Mouse (Mus musculus): ENCODE results near the gene Olfr1015. TPM values are rescaled to one million over a fixed set of nuclear protein-coding genes. Genes with fewer than 3 reads are reported as not detected.

The Olfr1015 gene
- not detected in 2 replicates for polyA plus RNA-seq (2012; ENCODE audit: insufficient read depth, low replicate concordance)

DNA sequence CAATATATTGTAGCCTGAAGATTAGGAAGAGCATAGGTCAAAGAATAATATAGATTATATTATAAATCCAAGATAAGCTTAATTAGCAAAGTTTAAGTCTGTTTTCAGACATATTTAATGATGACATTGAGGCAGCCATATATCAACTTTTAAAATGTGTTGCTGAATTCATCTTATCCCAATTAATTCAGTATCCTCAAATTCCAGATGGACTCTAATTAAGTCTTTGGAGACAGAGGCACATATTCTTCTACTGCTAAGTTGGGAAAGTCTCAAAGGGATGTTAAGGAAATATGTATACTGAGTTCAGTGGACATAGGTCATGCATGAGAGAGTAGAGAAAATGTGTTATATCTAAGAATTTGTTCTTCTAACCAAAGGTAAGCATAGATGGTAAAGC is at the start of gene Olfr1015:
Olfr1015 (plus strand) TSS at position 301 of the 400 bp plus-strand sequence.
- Histone ChIP-seq H3K4me1 (no peaks in the 10 kb centered on the region), H3K9me3 (0 out of 2 replicates have a peak, but pooled peaks cover 2% of the 10 kb centered on the region), H3K4me3 (replicated peaks) (no peak within 1 kb of the TSS), H3K27me3 (replicated peaks) (no peaks in the 10 kb centered on the region), H3K36me3 (replicated peaks; ENCODE audit: low read length) (no peaks in the 10 kb centered on the region)
- TF ChIP-seq GATA1 (IDR thresholded peaks at IDR 0.05; ENCODE audit: borderline replicate concordance, low read length) (no peak), FLI1 (IDR thresholded peaks at IDR 0.05; ENCODE audit: low read length) (no peak)

DNA sequence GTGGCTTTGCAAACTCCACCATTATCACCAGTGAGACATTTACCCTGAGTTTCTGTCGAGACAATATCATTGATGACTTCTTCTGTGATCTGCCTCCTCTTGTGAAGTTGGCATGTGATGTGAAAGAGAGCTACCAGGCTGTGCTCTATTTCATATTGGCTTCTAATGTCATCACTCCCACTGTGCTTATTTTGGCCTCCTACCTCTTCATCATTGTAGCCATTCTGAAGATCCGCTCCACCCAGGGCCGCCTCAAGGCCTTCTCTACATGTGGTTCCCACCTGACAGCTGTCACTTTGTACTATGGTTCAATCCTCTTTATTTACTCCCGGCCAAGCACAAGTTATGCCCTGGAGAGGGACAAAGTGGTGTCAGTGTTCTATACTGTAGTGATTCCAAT is 28.0 kb upstream of the Olfr1015 start:
- H3K36me3 ChIP-seq (replicated peaks; ENCODE audit: low read length): no peaks in the 10 kb centered on the region
- no peaks in the 10 kb centered on the region for H3K27me3 ChIP-seq (replicated peaks)
- H3K4me3 ChIP-seq (replicated peaks): no peak overlapping the region
- H3K4me1 ChIP-seq: no peaks in the 10 kb centered on the region
- TF ChIP-seq GATA1 (IDR thresholded peaks at IDR 0.05; ENCODE audit: borderline replicate concordance, low read length) (no peak), FLI1 (IDR thresholded peaks at IDR 0.05; ENCODE audit: low read length) (no peak)
- H3K9me3 ChIP-seq: no peaks in the 10 kb centered on the region

DNA sequence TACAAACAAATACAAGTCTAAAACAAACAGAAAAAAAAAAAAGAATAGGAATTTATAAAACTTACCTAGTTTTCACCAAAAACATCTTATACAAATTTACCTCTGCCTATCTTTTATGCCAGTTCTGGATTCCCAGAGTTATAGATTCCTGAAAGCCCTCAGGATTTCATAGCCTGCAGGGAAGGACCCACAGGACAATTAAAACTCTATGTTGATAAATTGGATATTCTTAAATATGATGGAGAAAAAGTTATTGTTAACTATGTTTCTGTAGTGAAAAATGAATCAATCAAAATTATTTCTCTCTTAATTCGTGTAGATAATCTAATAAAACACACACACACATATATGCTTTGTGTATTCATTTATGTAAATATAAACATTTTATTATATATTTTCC is 19.2 kb upstream of the Olfr1015 start, which contains the start of gene Olfr1012:
Olfr1012 (minus strand) TSS at position 101 of the 400 bp plus-strand sequence.
- Histone ChIP-seq H3K4me1 (no peaks in the 10 kb centered on the region), H3K9me3 (no peaks in the 10 kb centered on the region; the same call in 1 of the 2 replicates), H3K27me3 (replicated peaks) (no peaks in the 10 kb centered on the region), H3K4me3 (replicated peaks) (no peak within 1 kb of the TSS), H3K36me3 (replicated peaks; ENCODE audit: low read length) (no peaks in the 10 kb centered on the region)
- TF ChIP-seq FLI1 (IDR thresholded peaks at IDR 0.05; ENCODE audit: low read length) (no peak), GATA1 (IDR thresholded peaks at IDR 0.05; ENCODE audit: borderline replicate concordance, low read length) (no peak)

DNA sequence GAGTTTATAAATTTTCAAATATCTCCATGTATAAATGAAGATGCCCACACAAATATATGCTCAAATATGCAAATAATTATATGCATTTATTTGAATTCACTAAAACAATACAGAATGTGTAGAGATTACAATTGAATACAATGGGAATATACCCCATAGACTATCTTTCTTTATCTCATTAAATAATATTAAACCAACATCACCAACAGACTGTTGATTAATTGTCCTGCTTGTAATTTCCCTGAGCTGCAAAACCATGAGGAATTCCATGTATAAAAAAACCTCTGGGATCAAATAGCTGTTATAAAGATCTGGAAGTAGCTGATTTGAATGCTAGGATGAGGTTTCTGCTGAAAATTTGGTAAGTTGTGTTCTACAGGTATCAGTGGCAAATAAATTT is 15.0 kb upstream of the Olfr1015 start, which contains the start of gene Olfr1013:
Olfr1013 (plus strand) TSS at position 301 of the 400 bp plus-strand sequence.
- Histone ChIP-seq H3K36me3 (replicated peaks; ENCODE audit: low read length) (no peaks in the 10 kb centered on the region), H3K4me3 (replicated peaks) (no peak within 1 kb of the TSS), H3K4me1 (no peaks in the 10 kb centered on the region), H3K27me3 (replicated peaks) (no peaks in the 10 kb centered on the region), H3K9me3 (no peaks in the 10 kb centered on the region)
- TF ChIP-seq FLI1 (IDR thresholded peaks at IDR 0.05; ENCODE audit: low read length) (no peak), GATA1 (IDR thresholded peaks at IDR 0.05; ENCODE audit: borderline replicate concordance, low read length) (no peak)

DNA sequence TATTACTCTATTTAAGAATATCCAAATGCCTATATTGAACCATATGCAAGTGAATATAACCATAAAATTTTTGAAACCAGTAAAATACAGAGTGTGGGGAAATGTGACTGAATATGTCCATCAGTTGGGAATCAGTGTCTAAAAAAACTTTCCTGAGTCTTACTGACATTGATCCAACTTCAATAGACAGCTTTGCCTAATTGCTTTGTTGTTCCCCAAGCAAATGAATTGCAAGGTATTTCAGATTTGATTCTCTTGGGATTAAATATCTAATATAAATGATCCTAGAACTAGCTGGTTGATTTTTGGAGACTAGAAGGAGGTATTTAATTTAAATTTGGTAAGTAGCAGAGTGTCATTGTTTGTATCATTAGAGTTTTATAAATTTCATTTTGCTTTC is 9.4 kb upstream of the Olfr1015 start, which contains the start of gene Olfr1014:
Olfr1014 (plus strand) TSS at position 301 of the 400 bp plus-strand sequence.
- TF ChIP-seq FLI1 (IDR thresholded peaks at IDR 0.05; ENCODE audit: low read length): no peak
- TF ChIP-seq GATA1 (IDR thresholded peaks at IDR 0.05; ENCODE audit: borderline replicate concordance, low read length): no peak
- Histone ChIP-seq H3K27me3 (replicated peaks) (no peaks in the 10 kb centered on the region), H3K36me3 (replicated peaks; ENCODE audit: low read length) (no peaks in the 10 kb centered on the region), H3K9me3 (no peaks in the 10 kb centered on the region), H3K4me1 (no peaks in the 10 kb centered on the region), H3K4me3 (replicated peaks) (no peak within 1 kb of the TSS)

DNA sequence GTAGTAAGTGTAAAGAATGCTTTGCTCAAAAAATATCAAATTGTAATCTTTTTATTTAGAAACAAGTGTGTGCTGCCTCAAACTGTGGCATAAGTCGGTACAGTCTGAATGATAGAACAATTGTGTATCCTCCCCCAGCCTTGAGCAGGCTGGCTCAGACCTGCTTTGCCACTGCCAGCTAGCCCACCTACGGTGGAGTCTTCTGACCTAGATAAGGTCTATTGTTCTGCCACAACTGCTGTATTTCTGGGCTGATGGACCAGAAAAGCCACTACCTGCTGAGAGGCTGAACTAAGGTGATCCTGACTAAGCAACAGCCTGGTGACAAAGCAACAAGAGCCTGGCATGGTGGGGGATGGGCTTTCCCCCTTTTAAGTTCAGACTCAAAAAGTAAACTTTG is 10.5 kb downstream of the Olfr1015 start:
- no peak overlapping the region for H3K4me3 ChIP-seq (replicated peaks)
- H3K9me3 ChIP-seq: no peaks in the 10 kb centered on the region
- H3K36me3 ChIP-seq (replicated peaks; ENCODE audit: low read length): no peaks in the 10 kb centered on the region
- no peaks in the 10 kb centered on the region for H3K4me1 ChIP-seq
- no peaks in the 10 kb centered on the region for H3K27me3 ChIP-seq (replicated peaks)
- TF ChIP-seq FLI1 (IDR thresholded peaks at IDR 0.05; ENCODE audit: low read length): no peak
- TF ChIP-seq GATA1 (IDR thresholded peaks at IDR 0.05; ENCODE audit: borderline replicate concordance, low read length): no peak

DNA sequence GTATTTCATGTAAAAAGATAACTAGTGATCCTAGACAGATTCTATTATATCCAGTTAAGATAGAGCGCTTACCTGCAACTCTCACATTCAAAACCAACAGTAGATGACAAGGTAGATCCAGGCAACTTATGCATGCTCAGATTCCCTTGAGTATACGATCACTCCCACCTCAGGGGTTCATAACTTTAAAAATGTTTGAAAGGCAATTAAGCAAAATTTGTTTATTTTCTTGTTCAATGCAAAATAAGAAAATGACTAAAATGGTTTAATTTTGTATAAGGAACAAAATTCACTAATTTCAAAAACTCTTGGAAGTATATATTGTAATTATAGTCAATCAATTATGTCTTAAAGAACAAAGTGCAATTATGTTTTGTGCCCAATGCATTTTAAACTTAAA is 20.6 kb downstream of the Olfr1015 start, which contains the start of gene Olfr1016:
Olfr1016 (minus strand) TSS at position 101 of the 400 bp plus-strand sequence.
- TF ChIP-seq FLI1 (IDR thresholded peaks at IDR 0.05; ENCODE audit: low read length) (no peak), GATA1 (IDR thresholded peaks at IDR 0.05; ENCODE audit: borderline replicate concordance, low read length) (no peak)
- H3K36me3 ChIP-seq (replicated peaks; ENCODE audit: low read length): no peaks in the 10 kb centered on the region
- H3K9me3 ChIP-seq: no peaks in the 10 kb centered on the region
- H3K27me3 ChIP-seq (replicated peaks): no peaks in the 10 kb centered on the region
- H3K4me1 ChIP-seq: no peaks in the 10 kb centered on the region
- no peak within 1 kb of the TSS for H3K4me3 ChIP-seq (replicated peaks)

DNA sequence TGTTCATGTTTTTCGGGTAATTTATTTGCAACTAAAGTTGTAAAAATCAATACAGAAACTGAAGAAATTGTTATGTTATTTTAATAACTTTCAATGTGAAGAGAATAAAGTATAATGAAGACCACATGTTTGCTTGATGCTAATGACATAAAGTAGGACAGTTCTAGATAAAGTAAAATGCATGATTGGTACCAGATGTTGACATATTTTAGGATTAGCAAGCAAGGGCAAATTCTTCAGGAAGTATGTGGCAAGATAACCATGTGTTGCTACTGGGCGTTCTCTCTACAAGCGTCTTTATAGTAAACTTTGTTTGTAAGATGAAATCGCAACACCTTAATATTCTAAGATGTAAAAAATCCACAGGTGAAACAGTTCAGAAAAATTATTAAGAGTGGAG is 22.7 kb downstream of the Olfr1015 start:
- no peaks in the 10 kb centered on the region for H3K27me3 ChIP-seq (replicated peaks)
- H3K4me1 ChIP-seq: no peaks in the 10 kb centered on the region
- H3K36me3 ChIP-seq (replicated peaks; ENCODE audit: low read length): no peaks in the 10 kb centered on the region
- no peak overlapping the region for H3K4me3 ChIP-seq (replicated peaks)
- no peak for TF ChIP-seq FLI1 (IDR thresholded peaks at IDR 0.05; ENCODE audit: low read length)
- TF ChIP-seq GATA1 (IDR thresholded peaks at IDR 0.05; ENCODE audit: borderline replicate concordance, low read length): no peak
- H3K9me3 ChIP-seq: no peaks in the 10 kb centered on the region

DNA sequence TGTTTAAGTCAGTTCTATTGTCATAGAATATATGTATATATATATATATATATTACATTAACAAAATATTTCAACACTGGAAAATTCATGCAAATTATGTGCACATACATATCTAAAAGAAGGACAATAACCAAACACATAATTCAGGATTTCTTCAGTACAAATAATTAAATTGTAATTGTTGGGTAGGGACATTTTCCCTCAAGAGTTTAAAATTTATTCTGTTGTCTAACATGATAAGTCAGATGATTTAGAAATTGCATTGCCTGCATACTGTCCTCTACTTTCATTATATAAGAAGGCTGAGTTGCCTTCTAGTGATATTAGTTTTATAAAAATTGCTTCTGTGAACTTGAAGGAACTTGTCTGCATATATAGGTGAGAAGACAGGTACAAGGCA is 36.4 kb downstream of the Olfr1015 start, which contains the start of gene Olfr1018:
Olfr1018 (plus strand) TSS at position 301 of the 400 bp plus-strand sequence.
- H3K27me3 ChIP-seq (replicated peaks): no peaks in the 10 kb centered on the region
- H3K36me3 ChIP-seq (replicated peaks; ENCODE audit: low read length): no peaks in the 10 kb centered on the region
- H3K4me3 ChIP-seq (replicated peaks): no peak within 1 kb of the TSS
- no peaks in the 10 kb centered on the region for H3K9me3 ChIP-seq
- TF ChIP-seq FLI1 (IDR thresholded peaks at IDR 0.05; ENCODE audit: low read length) (no peak), GATA1 (IDR thresholded peaks at IDR 0.05; ENCODE audit: borderline replicate concordance, low read length) (no peak)
- no peaks in the 10 kb centered on the region for H3K4me1 ChIP-seq

Other genes with a start within 250 kb of the Olfr1015 start
- gene Olfr996, start 202.8 kb upstream of the Olfr1015 start, polyA plus RNA-seq (2012; ENCODE audit: insufficient read depth, low replicate concordance): not detected in 2 replicates
- gene Olfr998, start 193.1 kb upstream of the Olfr1015 start, polyA plus RNA-seq (2012; ENCODE audit: insufficient read depth, low replicate concordance): 3.0 TPM in 1 of 2 replicates, not detected in the other
- gene Olfr1000, start 170.1 kb upstream of the Olfr1015 start, polyA plus RNA-seq (2012; ENCODE audit: insufficient read depth, low replicate concordance): not detected in 2 replicates
- not detected in 2 replicates for gene Olfr1002, start 131.3 kb upstream of the Olfr1015 start, polyA plus RNA-seq (2012; ENCODE audit: insufficient read depth, low replicate concordance)
- not detected in 2 replicates for gene Olfr154, start 117.6 kb upstream of the Olfr1015 start, polyA plus RNA-seq (2012; ENCODE audit: insufficient read depth, low replicate concordance)
- gene Olfr1006, start 103.2 kb upstream of the Olfr1015 start, polyA plus RNA-seq (2012; ENCODE audit: insufficient read depth, low replicate concordance): not detected in 2 replicates
- gene Olfr1008, start 92.6 kb upstream of the Olfr1015 start, polyA plus RNA-seq (2012; ENCODE audit: insufficient read depth, low replicate concordance): not detected in 2 replicates
- not detected in 2 replicates for gene Olfr1009, start 66.6 kb upstream of the Olfr1015 start, polyA plus RNA-seq (2012; ENCODE audit: insufficient read depth, low replicate concordance)
- gene Olfr1012, start 19.3 kb upstream of the Olfr1015 start, polyA plus RNA-seq (2012; ENCODE audit: insufficient read depth, low replicate concordance): not detected in 2 replicates
- gene Olfr1013, start 14.9 kb upstream of the Olfr1015 start, polyA plus RNA-seq (2012; ENCODE audit: insufficient read depth, low replicate concordance): 0.03 TPM in 1 of 2 replicates, not detected in the other
- gene Olfr1014, start 9.3 kb upstream of the Olfr1015 start, polyA plus RNA-seq (2012; ENCODE audit: insufficient read depth, low replicate concordance): not detected in 2 replicates
- gene Olfr1016, start 20.5 kb downstream of the Olfr1015 start, polyA plus RNA-seq (2012; ENCODE audit: insufficient read depth, low replicate concordance): not detected in 2 replicates
- gene Olfr1018, start 36.5 kb downstream of the Olfr1015 start, polyA plus RNA-seq (2012; ENCODE audit: insufficient read depth, low replicate concordance): not detected in 2 replicates
- not detected in 2 replicates for gene Olfr1019, start 63.5 kb downstream of the Olfr1015 start, polyA plus RNA-seq (2012; ENCODE audit: insufficient read depth, low replicate concordance)
- not detected in 2 replicates for gene Olfr1020, start 65.0 kb downstream of the Olfr1015 start, polyA plus RNA-seq (2012; ENCODE audit: insufficient read depth, low replicate concordance)
- gene Olfr1022, start 86.6 kb downstream of the Olfr1015 start, polyA plus RNA-seq (2012; ENCODE audit: insufficient read depth, low replicate concordance): not detected in 2 replicates
- gene Olfr1023, start 103.6 kb downstream of the Olfr1015 start, polyA plus RNA-seq (2012; ENCODE audit: insufficient read depth, low replicate concordance): not detected in 2 replicates
- not detected in 2 replicates for gene Olfr1024, start 123.0 kb downstream of the Olfr1015 start, polyA plus RNA-seq (2012; ENCODE audit: insufficient read depth, low replicate concordance)
- gene Olfr1025-ps1, start 133.2 kb downstream of the Olfr1015 start, polyA plus RNA-seq (2012; ENCODE audit: insufficient read depth, low replicate concordance): not detected in 2 replicates
- gene Olfr1026, start 139.5 kb downstream of the Olfr1015 start, polyA plus RNA-seq (2012; ENCODE audit: insufficient read depth, low replicate concordance): not detected in 2 replicates
- gene Olfr1028, start 168.4 kb downstream of the Olfr1015 start, polyA plus RNA-seq (2012; ENCODE audit: insufficient read depth, low replicate concordance): not detected in 2 replicates
- not detected in 2 replicates for gene Olfr1029, start 191.9 kb downstream of the Olfr1015 start, polyA plus RNA-seq (2012; ENCODE audit: insufficient read depth, low replicate concordance)
- gene Olfr1030, start 197.3 kb downstream of the Olfr1015 start, polyA plus RNA-seq (2012; ENCODE audit: insufficient read depth, low replicate concordance): not detected in 2 replicates
- gene Olfr1031, start 208.3 kb downstream of the Olfr1015 start, polyA plus RNA-seq (2012; ENCODE audit: insufficient read depth, low replicate concordance): not detected in 2 replicates
- gene Olfr1032, start 223.5 kb downstream of the Olfr1015 start, polyA plus RNA-seq (2012; ENCODE audit: insufficient read depth, low replicate concordance): not detected in 2 replicates
- not detected in 2 replicates for gene Olfr1033, start 238.6 kb downstream of the Olfr1015 start, polyA plus RNA-seq (2012; ENCODE audit: insufficient read depth, low replicate concordance)

Measured in megakaryocyte, embryonic 14.5 days (primary cell).